Mouse (Mus musculus) midbrain, postnatal 0 days (tissue): ENCODE results near the gene Cdk6. TPM values are rescaled to one million over a fixed set of nuclear protein-coding genes. Genes with fewer than 3 reads are reported as not detected.

Experiments used
- ATAC-seq: fragments of 200-750 bp; cut with Nextera tagmentation; 2 replicates; pipeline ENCODE4 v1.8.0; 2017; ENCODE audit warnings: moderate number of reproducible peaks, mild to moderate bottlenecking, moderate TSS enrichment, moderate library complexity; ENCODE audit not compliant: low FRiP score
- DNase-seq: peaks from one replicate; pipeline ENCODE4 v3.0.0-alpha.2; 2015; ENCODE audit warnings: low spot score
- H3K27ac ChIP-seq: fragments of 300-500 bp; sonication (generic); 2 replicates; pipeline ENCODE4 v1.5.1; 2014; ENCODE audit warnings: low read depth, mild to moderate bottlenecking, low read length, mixed read lengths
- H3K27me3 ChIP-seq: fragments of 300-500 bp; sonication (generic); 2 replicates; pipeline ENCODE4 v1.6.1; 2014; ENCODE audit warnings: low read length, control low read depth, mixed read lengths; ENCODE audit not compliant: insufficient read depth
- H3K36me3 ChIP-seq: fragments of 300-500 bp; sonication (generic); 2 replicates; pipeline ENCODE4 v1.6.1; 2014; ENCODE audit warnings: low read length, control low read depth, mixed read lengths; ENCODE audit not compliant: insufficient read depth
- H3K4me1 ChIP-seq: fragments of 300-500 bp; sonication (generic); 2 replicates; pipeline ENCODE4 v1.6.1; 2014; ENCODE audit warnings: mild to moderate bottlenecking, control low read depth, antibody characterized with exemption, low read length, mixed read lengths; ENCODE audit not compliant: insufficient read depth
- H3K4me2 ChIP-seq: fragments of 300-500 bp; sonication (generic); 2 replicates; pipeline ENCODE4 v1.6.1; 2014; ENCODE audit warnings: low read depth, mild to moderate bottlenecking, low read length, mixed read lengths; ENCODE audit not compliant: poor library complexity, severe bottlenecking
- H3K4me3 ChIP-seq: fragments of 300-500 bp; sonication (generic); 2 replicates; pipeline ENCODE4 v1.5.1; 2014; ENCODE audit warnings: low read depth, mild to moderate bottlenecking, low read length, moderate library complexity
- H3K9ac ChIP-seq: fragments of 300-500 bp; sonication (generic); replicated peaks from 2 replicates; pipeline ENCODE4 v1.6.1; 2014; ENCODE audit warnings: mild to moderate bottlenecking, low read length, moderate library complexity, mixed read lengths; ENCODE audit not compliant: poor library complexity, severe bottlenecking
- H3K9me3 ChIP-seq: fragments of 300-500 bp; sonication (generic); 2 replicates; pipeline ENCODE4 v1.6.1; 2016; ENCODE audit warnings: low read length, control low read depth
- CTCF ChIP-seq: IDR thresholded peaks from 2 replicates; pipeline ENCODE4 v1.5.1; 2016; ENCODE audit warnings: antibody characterized with exemption, mild to moderate bottlenecking
- WGBS: fragments of 180-500 bp; shearing (Covaris S2); extraction: QIAGEN DNeasy Blood & Tissue Kit; methylation state at CpG from one replicate; pipeline ENCODE4 v1.1.7; 2014; 5-methylcytosine and 5-hydroxymethylcytosine counted together
- polyA plus RNA-seq: library from polyadenylated mRNA; unstranded; fragments of >200 nt; fragmentation: Nextera tagmentation; extraction: Ambion mirVana; gene quantifications from 2 replicates; pipeline ENCODE4 v1.2.1, GENCODE M21; 2015
- total RNA-seq: library from RNA; depleted of rRNA; stranded (reverse); fragments of >200 nt; gene quantifications from 2 replicates; pipeline ENCODE4 v1.2.3, GENCODE M21; 2014

Gene Cdk6
- total and polyA plus RNA-seq, 2 experiments from 2014 or later: 4.0 to 7.1 TPM

- Histone ChIP-seq H3K36me3 (no peaks in the 10 kb centered on the region), H3K9ac (no peak overlapping the region), H3K9me3 (no peaks in the 10 kb centered on the region), H3K4me1 (no peaks in the 10 kb centered on the region), H3K27ac (no peak overlapping the region), H3K4me3 (no peak overlapping the region), H3K4me2 (no peak overlapping the region), H3K27me3 (no peaks in the 10 kb centered on the region)
- 95% methylated on average over 9 of the region's 9 CpGs for WGBS
- ATAC-seq: no peak
- no peak for DNase-seq
- TF ChIP-seq CTCF: no peak
Observed at GRCm38 (mm10) chr5:3480637-3481395, 139.5 kb downstream of the Cdk6 start.

- no peak for ATAC-seq
- Histone ChIP-seq H3K9me3 (no peaks in the 10 kb centered on the region), H3K27me3 (no peaks in the 10 kb centered on the region), H3K9ac (no peak overlapping the region), H3K4me1 (no peaks in the 10 kb centered on the region), H3K4me3 (no peak overlapping the region), H3K27ac (no peak overlapping the region), H3K4me2 (no peak overlapping the region), H3K36me3 (no peaks in the 10 kb centered on the region)
- DNase-seq: no peak
- WGBS: 97% methylated on average over 7 of the region's 7 CpGs
- no peak for TF ChIP-seq CTCF
Observed at GRCm38 (mm10) chr5:3482474-3482873, 141.2 kb downstream of the Cdk6 start.

- no peak overlapping the region for H3K4me2 ChIP-seq
- no peaks in the 10 kb centered on the region for H3K9me3 ChIP-seq
- 90% methylated on average over 5 of the region's 5 CpGs for WGBS
- H3K4me3 ChIP-seq: no peak overlapping the region
- H3K36me3 ChIP-seq: no peaks in the 10 kb centered on the region
- no peaks in the 10 kb centered on the region for H3K4me1 ChIP-seq
- ATAC-seq (no peak), DNase-seq (no peak)
- no peak for TF ChIP-seq CTCF
- no peaks in the 10 kb centered on the region for H3K27me3 ChIP-seq
- no peak overlapping the region for H3K27ac ChIP-seq
- no peak overlapping the region for H3K9ac ChIP-seq
Observed at GRCm38 (mm10) chr5:3483054-3483722, 141.9 kb downstream of the Cdk6 start.

- H3K36me3 ChIP-seq: no peaks in the 10 kb centered on the region
- H3K4me1 ChIP-seq: no peaks in the 10 kb centered on the region
- no peak for TF ChIP-seq CTCF
- no peak overlapping the region for H3K4me3 ChIP-seq
- WGBS: 86% methylated on average over 7 of the region's 7 CpGs
- no peaks in the 10 kb centered on the region for H3K27me3 ChIP-seq
- H3K4me2 ChIP-seq: no peak overlapping the region
- no peak for ATAC-seq
- H3K9ac ChIP-seq: no peak overlapping the region
- H3K9me3 ChIP-seq: no peaks in the 10 kb centered on the region
- no peak overlapping the region for H3K27ac ChIP-seq
- no peak for DNase-seq
Observed at GRCm38 (mm10) chr5:3486579-3487282, 145.4 kb downstream of the Cdk6 start.

GRCm38 (mm10) chr5:3488146-3488774 is 147.0 kb downstream of the Cdk6 start:
- no peak for ATAC-seq
- no peak overlapping the region for H3K9ac ChIP-seq
- no peak for DNase-seq
- TF ChIP-seq CTCF: no peak
- no peak overlapping the region for H3K27ac ChIP-seq
- H3K9me3 ChIP-seq: no peaks in the 10 kb centered on the region
- no peaks in the 10 kb centered on the region for H3K4me1 ChIP-seq
- no peaks in the 10 kb centered on the region for H3K27me3 ChIP-seq
- WGBS: 85% methylated on average over 16 of the region's 16 CpGs
- no peak overlapping the region for H3K4me2 ChIP-seq
- no peaks in the 10 kb centered on the region for H3K36me3 ChIP-seq
- no peak overlapping the region for H3K4me3 ChIP-seq
